Mouse (Mus musculus) urinary bladder, postnatal 14 days (tissue): ENCODE measurements around the gene Cdk19.
"Not testable (repeated sequence)": the region's sequence is repeated elsewhere in the genome, so short reads cannot be mapped to it uniquely, and the experiment has no call there.

ENCODE experiments used
- DNase-seq: peaks from one replicate; pipeline ENCODE4 v3.0.0; 2021; ENCODE audit warnings: low spot score

Cdk19 gene

GRCm38 (mm10) chr10:40393447-40394143 lies 54.2 kb downstream of the Cdk19 start:
- DNase-seq: no peak

DNA sequence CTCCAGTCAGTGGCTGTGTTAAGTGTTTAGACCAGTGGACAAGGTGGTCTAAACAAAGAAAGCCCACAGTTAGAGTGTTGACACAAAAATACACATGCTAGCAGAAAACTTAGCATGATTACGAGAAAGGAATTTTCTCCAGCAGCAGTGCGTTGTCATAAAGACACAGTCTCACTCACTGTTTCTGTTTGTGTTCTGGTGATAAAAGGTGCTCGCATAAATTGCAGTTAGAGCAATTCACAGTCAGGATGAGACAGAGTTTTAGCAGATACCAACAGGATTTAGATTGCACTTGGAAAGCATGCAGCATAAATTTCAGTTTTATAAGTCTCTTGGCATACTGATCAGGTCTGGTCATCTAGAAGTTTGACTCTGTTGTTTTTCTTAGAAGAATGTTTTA lies 59.5 kb downstream of the Cdk19 start:
- no peak for DNase-seq

- no peak for DNase-seq
These were observed 60.0 kb downstream of the Cdk19 start for GRCm38 (mm10) chr10:40399328-40399727.

DNA sequence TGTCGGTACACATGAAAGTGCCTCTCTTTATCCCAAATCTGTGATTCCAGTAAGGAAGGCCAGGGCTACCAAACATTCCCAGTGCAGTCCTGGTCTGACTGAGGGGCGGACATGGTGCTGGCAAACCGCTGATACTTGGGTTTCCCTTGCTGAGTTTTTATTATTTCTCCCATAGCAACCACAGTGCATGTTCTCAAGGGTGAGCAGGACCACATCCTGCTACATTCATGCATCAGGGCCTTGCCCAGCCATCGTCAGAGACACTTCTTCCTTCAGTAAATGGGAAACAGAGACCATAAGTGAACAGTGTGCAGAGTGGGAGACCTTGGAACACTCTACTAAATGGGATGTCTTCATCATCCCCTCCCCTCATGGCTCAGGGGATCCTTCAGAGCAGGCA lies 60.9 kb downstream of the Cdk19 start:
- no peak for DNase-seq

- DNase-seq: no peak
These were observed 67.3 kb downstream of the Cdk19 start for GRCm38 (mm10) chr10:40406655-40407054.

GRCm38 (mm10) chr10:40409336-40409735 lies 70.0 kb downstream of the Cdk19 start:
- DNase-seq: no peak

DNA sequence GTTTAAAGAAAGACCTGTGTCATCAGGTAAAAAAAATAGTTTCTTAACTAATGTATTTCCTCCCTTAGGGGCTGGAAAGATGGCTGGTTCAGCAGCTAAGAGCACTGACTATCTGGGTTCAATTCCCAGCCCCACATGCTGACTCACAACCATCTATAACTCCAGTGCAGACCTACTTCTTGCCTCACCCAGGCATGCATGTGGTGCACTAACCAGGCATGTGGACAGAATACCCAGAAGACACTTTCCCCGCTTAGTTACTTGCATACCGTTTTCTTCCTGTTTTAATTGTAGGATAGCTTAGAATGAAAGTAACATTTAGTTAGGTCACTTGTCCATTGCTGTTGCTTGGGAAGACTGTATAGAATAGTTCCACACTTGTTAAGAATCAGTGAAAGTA lies 72.0 kb downstream of the Cdk19 start:
- DNase-seq: no peak

DNA sequence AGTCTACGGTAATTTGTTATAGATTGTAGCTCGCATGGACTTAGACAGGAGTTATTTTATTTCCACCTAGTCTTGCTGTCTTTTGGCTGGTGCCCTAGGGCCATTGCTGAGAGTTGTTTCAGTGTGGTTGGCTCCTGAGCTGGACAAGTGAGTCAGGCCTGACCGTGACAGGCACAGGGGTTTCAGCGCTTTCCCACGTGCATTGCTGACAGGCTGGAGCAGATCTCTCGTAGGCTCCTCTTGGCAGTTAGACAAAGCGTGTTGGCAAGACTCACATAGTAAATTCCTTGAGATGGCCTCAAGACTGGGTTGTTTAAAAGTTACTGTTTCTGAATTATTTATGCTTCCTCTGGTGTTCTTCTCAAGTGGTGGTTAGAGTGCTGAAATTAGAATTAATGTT lies 77.6 kb downstream of the Cdk19 start:
- DNase-seq: peak; percentile 76

DNA sequence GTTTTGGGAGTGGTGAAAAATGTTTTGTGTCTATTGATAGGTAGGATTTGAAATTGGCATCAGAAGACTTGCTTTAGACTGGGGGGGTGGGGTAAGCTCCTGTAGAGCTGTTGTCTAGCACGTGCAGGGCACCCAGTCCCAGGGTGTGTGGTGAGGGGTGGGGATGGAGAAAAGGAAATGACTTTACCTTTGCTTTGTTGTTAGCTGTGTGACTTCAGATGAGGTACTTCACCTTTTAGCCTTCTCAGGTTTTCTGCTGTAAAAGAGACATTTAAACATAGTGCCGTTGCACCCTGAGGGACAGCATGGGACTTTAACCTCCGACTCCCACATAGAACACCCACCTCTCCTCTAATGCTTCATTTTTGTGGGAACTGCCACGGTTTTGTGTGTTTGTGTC lies 80.5 kb downstream of the Cdk19 start:
- no peak for DNase-seq

DNA sequence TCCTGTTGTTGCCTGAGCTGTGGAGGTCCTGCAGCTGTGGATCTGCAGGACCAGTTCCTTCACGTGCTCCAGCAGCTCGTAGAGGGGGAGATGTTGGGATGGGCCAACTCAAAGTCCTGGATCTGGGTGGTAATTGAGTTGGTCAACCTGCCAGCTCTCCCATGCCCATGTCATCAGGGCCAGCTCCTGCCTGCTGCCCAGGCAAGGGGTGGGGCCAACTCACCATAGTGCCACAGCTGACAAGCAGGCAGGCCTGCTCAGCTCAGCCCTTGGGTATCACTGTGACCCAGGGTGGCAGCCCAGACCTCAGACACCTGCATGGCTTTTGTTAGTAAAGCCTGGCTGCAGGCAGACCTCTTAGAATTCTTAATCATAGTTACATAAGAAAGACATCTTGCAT lies 81.3 kb downstream of the Cdk19 start:
- no peak for DNase-seq

- DNase-seq: no peak
These were observed 82.4 kb downstream of the Cdk19 start for GRCm38 (mm10) chr10:40421724-40422123.

DNA sequence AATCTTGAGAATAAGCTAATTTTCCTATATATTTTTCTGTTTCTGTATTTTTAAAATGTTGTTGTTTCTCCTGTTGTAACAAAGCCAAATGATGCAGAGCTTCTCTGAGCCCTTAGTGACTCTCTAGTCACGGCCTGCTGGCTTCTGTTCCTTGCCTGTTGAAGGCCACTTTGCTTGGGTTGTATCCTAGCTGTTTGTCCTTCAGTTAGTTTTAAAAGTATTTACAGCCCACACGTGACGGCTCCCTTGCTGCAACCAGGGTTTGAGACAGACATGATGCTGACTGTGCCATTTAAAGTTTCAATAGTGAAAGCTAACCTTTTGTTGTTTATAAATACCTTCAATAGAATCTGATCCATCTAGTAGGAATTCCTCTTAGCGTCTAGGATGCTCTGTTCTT lies 83.3 kb downstream of the Cdk19 start:
- no peak for DNase-seq

DNA sequence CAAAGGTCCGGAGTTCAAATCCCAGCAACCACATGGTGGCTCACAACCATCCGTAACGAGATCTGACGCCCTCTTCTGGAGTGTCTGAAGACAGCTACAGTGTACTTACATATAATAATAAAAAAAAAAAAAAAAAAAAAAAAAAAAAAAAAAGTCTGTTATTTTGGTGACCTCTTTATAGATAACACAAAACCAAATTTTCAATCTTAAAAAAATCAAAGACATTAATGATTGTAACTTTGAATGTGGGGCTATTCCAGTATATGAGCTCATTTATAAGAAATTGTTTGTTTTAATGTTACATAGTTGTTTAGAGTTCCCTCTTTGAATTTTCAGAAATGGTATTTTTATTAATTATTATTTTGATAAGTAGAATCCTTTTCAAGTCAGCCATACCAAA lies 85.1 kb downstream of the Cdk19 start:
- DNase-seq: not testable (repeated sequence)

DNA sequence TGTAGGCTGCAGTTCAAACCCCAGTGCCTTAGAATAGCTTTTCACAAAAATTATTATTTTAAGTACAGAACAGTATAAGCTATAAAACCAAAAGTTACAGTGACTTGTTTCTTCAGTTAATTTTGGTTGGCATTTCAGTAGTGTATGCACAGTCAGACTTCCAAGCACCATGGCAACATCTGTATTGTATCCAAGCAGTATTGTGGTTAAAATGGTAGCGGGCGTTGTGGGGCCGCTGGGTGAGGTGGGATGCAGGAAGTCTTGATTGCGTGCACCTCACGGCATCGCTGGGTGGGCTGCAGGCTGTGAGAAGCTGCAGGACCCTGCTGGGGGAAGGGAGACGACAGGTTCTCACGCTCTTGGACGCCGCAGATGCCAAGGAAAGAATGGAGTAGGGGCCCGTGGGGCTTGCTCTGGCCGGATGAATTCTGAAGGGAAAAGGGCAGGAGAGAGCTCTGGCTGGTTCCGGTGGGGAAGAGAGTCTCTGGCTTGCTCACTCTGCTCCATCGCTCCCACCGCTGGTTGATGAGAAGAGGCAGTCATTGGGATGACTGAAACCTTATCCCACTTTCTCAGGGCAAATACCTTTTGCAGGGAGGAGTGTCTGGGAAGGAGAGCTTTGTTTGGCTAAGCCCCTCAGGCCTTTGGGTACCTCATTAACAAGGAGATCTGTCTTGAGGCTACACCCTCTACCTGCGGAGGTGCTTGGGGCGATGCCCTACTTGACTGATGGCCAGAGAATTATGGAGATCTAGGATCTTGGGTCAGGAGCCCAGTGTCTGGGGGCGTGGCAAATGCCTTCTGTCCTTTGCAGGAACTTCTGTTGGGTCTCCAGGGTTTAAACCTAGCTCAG lies 86.1 kb downstream of the Cdk19 start:
- no peak for DNase-seq

GRCm38 (mm10) chr10:40426096-40426450 lies 86.7 kb downstream of the Cdk19 start:
- DNase-seq: no peak

- DNase-seq: no peak
These were observed 89.3 kb downstream of the Cdk19 start for GRCm38 (mm10) chr10:40428633-40429032.

- no peak for DNase-seq
These were observed 89.7 kb downstream of the Cdk19 start for GRCm38 (mm10) chr10:40429081-40429480.

- DNase-seq: no peak
These were observed 90.8 kb downstream of the Cdk19 start for GRCm38 (mm10) chr10:40430209-40430608.

- no peak for DNase-seq
These were observed 92.6 kb downstream of the Cdk19 start for GRCm38 (mm10) chr10:40431957-40432356.

GRCm38 (mm10) chr10:40432375-40432774 lies 93.0 kb downstream of the Cdk19 start:
- DNase-seq: no peak

- DNase-seq: no peak
These were observed 96.0 kb downstream of the Cdk19 start for GRCm38 (mm10) chr10:40435402-40435801.

GRCm38 (mm10) chr10:40437117-40437516 lies 97.8 kb downstream of the Cdk19 start:
- no peak for DNase-seq

GRCm38 (mm10) chr10:40440740-40441139 lies 101.4 kb downstream of the Cdk19 start:
- no peak for DNase-seq

- DNase-seq: no peak
These were observed 102.7 kb downstream of the Cdk19 start for GRCm38 (mm10) chr10:40442076-40442475.
